Mouse (Mus musculus) neutrophil, adult 5-6 weeks (primary cell): ENCODE data around the gene Wdsub1. TPM values are rescaled to one million over a fixed set of nuclear protein-coding genes. Genes with fewer than 3 reads are reported as not detected.

Source experiments
- ATAC-seq: fragments of 151-379, 151-347 bp; 2 replicates; pipeline ENCODE4 v1.8.0; 2017; ENCODE audit warnings: mild to moderate bottlenecking, moderate TSS enrichment; ENCODE audit not compliant: insufficient number of reproducible peaks, poor library complexity, low FRiP score, severe bottlenecking; ENCODE audit errors: extremely low read depth
- total RNA-seq: library from RNA; stranded (forward); fragments of 200-1000 nt; gene quantifications from 2 replicates; pipeline ENCODE4 v1.2.3, GENCODE M21; 2017

The Wdsub1 gene
- total RNA-seq, 1 experiment from 2014 or later: 11.5 TPM

GRCm38 (mm10) chr2:59814997-59815396 is 67.4 kb downstream of the Wdsub1 start:
- no peak for ATAC-seq

DNA sequence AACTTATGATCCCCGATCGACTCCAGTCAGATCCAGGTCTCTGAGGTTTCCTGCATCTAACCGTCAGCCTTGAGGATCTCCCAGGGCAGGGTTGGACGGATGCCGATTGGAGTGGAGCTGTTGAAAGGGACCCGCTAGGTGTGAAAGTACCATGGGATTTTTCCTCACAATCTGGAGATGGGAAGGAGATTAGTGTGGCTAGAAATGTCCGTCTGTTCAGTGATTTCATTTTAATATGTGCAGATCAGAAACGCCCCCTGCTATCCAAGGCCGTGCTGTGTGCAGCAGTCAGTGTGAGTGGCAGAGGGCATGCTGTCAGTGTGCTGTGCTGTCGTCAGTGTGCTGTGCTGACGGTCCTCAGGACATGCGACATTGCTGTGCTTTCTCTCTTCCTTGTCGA is 68.9 kb downstream of the Wdsub1 start:
- no peak for ATAC-seq

DNA sequence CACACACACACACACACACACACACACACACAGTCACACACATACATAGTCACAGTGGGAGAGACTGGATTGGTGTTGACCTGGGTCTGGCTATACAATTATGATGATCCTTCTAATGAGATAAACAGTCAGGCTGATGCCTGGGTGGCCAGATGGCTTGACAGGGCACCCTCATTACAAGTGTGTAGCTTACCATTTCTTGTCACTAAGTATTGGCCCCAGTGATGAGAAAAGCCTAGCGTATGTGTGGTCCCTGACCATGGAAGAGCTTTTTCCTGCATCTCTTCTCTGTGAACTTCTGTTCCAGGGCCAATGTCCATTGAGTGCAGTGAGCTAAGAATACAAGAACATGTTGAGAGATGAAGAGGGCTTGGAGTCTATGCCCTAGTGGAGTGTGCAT is 69.8 kb downstream of the Wdsub1 start:
- no peak for ATAC-seq

DNA sequence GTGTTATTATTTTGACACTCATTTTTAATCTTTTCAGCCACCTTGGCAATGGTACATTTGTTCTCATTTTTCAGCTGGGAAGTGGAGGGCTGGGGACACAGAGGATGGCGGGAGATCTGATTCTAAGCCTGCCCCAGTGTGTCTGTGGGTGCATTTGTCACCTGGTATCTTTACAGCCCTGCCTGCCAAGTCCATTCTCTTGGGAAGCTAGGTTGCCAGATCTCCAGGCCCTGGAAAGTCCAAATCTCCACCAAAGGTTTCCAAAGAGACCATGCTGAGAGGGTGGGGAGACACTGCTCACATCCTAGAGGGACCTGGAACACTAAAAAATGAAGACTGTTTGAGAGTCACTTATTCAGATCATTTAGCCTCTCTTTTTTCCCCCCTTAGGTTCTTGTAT is 71.1 kb downstream of the Wdsub1 start:
- no peak for ATAC-seq

DNA sequence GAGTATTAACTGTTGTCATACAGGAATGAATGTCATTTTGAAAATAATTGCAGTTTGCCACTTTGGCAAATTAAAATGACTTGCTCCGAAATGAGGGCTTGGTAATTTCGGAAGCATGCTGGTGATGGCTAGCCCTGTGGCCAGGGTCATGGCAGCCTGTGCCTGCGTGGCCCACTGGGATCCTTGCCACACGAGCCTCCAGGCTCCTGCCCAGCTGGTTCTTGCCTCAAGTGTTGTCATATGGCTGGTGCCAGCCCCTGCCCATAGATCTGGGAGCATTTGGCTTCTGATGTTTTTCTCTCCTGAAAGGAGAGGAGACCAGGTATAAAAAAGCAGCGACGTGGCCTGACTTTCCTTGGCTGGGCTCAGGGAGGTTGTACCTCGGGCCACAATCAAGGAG is 72.4 kb downstream of the Wdsub1 start:
- no peak for ATAC-seq

DNA sequence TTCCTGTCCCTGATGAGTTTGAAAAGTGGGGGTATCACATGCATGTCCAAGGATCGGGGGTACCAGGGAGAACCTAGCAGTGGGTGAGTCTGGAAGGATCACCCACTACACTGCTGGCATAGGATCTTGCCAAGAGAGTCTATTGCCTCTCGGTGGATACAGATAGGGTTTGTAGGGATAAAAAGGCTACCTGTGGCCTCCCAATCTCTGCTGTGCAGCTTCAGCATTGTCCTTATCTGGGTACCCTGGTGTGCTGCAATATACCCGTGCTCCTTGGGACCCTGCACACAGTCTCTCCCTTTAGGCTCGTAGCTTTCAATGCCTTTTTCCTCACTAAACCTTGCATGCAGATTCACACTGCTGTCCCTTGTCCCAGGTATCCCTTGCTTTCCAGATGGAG is 73.8 kb downstream of the Wdsub1 start:
- no peak for ATAC-seq

- no peak for ATAC-seq
Measured at GRCm38 (mm10) chr2:59806038-59806437, 76.4 kb downstream of the Wdsub1 start.

GRCm38 (mm10) chr2:59805595-59805994 is 76.8 kb downstream of the Wdsub1 start:
- no peak for ATAC-seq

GRCm38 (mm10) chr2:59802722-59803387 is 79.5 kb downstream of the Wdsub1 start:
- ATAC-seq: no peak
